Mouse (Mus musculus): ENCODE data around the gene Cntnap5a. TPM values are rescaled to one million over a fixed set of nuclear protein-coding genes. Genes with fewer than 3 reads are reported as not detected.

Gene Cntnap5a
- polyA plus RNA-seq, 1 experiment from 2014 or later: 0.06 TPM

DNA sequence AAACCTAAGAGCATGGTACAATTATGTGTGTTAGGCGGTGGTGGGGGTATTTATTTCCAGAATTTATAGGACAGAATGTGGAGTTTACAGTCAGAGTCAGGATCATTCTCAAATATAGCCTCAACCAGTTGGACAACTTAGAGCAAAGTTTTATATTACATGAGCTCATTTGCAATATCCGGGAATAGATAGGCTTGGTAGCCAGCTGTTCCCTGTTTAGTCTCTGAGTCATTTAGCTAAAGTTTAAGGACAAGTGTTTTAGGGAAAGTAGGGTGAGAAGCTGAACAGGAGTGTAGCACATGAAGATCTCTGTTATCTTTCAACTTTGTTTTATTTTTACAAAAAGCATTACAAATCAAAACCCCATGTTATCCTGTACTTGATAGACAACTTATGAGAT lies 559.3 kb downstream of the Cntnap5a start:
- Histone ChIP-seq H3K36me3 (no peaks in the 10 kb centered on the region), H3K4me3 (no peak overlapping the region), H3K27ac (no peak overlapping the region), H3K9me3 (no peaks in the 10 kb centered on the region), H3K27me3 (no peaks in the 10 kb centered on the region), H3K4me2 (no peak overlapping the region), H3K4me1 (no peaks in the 10 kb centered on the region), H3K9ac (no peak overlapping the region)
- 58% methylated on average over 2 of the region's 2 CpGs for WGBS
- ATAC-seq (ENCODE audit: insufficient number of reproducible peaks, insufficient read depth, low FRiP score, low TSS enrichment, low read depth): no peak

DNA sequence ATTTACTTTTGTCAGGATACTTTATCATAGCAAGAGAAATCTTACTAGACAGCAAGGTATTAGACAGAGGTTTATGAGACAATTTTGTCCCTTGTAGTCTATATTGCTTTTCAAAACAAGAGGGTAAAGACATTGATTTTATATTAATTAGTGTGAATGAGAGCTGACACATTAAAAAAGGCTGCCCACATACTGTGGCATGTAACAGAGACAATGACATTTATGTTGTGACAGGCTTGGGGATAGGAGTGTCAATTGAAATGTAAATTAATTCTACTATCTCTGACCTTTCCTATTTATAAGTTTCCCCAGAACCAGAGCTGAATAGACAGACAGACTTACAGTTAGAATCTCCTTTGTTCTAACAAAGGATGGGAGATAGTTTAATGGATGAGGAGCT lies 596.6 kb downstream of the Cntnap5a start:
- H3K4me3 ChIP-seq: no peak overlapping the region
- no peaks in the 10 kb centered on the region for H3K36me3 ChIP-seq
- no peak overlapping the region for H3K9ac ChIP-seq
- no peaks in the 10 kb centered on the region for H3K4me1 ChIP-seq
- H3K27me3 ChIP-seq: no peaks in the 10 kb centered on the region
- H3K4me2 ChIP-seq: no peak overlapping the region
- ATAC-seq (ENCODE audit: insufficient number of reproducible peaks, insufficient read depth, low FRiP score, low TSS enrichment, low read depth): no peak
- H3K9me3 ChIP-seq: no peaks in the 10 kb centered on the region
- no peak overlapping the region for H3K27ac ChIP-seq

DNA sequence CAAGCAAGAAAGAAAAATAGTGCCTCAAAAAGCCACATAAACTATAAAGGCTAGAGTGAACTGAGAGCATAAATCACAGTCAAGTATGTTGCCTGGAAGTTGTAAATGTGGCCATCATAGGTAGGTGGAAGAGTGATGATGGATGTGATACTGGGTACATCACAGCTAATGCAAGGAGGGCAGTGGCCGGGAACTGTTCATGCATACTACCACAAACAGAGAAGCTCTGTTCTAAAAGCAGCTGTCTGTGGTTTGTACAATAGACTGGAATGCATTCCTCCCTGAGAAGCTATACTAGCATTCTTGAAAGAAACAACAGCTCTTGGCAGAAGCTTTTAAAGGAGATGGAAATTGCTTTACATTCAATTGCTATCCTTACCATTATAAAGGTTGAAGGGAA lies 599.4 kb downstream of the Cntnap5a start:
- Histone ChIP-seq H3K4me2 (no peak overlapping the region), H3K27me3 (no peaks in the 10 kb centered on the region), H3K4me1 (no peaks in the 10 kb centered on the region), H3K36me3 (no peaks in the 10 kb centered on the region), H3K9ac (no peak overlapping the region), H3K4me3 (no peak overlapping the region), H3K27ac (no peak overlapping the region), H3K9me3 (no peaks in the 10 kb centered on the region)
- WGBS: 61% methylated on average over 1 of the region's 1 CpGs
- no peak for ATAC-seq (ENCODE audit: insufficient number of reproducible peaks, insufficient read depth, low FRiP score, low TSS enrichment, low read depth)

DNA sequence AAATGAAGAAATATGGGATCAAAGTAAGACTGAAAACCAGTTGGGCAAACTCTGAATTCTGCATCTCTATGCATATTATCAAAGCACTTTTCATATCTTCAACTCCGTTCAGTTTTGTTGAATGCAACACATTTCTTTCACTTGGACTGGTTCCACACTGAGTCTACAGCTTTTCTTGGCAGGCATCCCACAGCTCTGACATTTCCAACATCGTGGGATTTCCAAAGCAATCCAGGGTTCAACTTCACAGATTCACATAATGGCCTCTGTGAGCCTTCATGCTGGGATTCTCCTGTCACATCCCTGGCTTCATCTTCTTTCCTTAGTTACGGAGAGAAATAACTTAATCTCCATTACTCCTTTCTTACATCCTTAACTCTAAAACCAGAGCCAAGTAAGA lies 622.0 kb downstream of the Cntnap5a start:
- no peaks in the 10 kb centered on the region for H3K36me3 ChIP-seq
- H3K9me3 ChIP-seq: no peaks in the 10 kb centered on the region
- 65% methylated on average over 3 of the region's 3 CpGs for WGBS
- H3K4me3 ChIP-seq: no peak overlapping the region
- no peak for ATAC-seq (ENCODE audit: insufficient number of reproducible peaks, insufficient read depth, low FRiP score, low TSS enrichment, low read depth)
- H3K27ac ChIP-seq: no peak overlapping the region
- H3K4me2 ChIP-seq: no peak overlapping the region
- H3K27me3 ChIP-seq: no peaks in the 10 kb centered on the region
- no peak overlapping the region for H3K9ac ChIP-seq
- H3K4me1 ChIP-seq: no peaks in the 10 kb centered on the region

DNA sequence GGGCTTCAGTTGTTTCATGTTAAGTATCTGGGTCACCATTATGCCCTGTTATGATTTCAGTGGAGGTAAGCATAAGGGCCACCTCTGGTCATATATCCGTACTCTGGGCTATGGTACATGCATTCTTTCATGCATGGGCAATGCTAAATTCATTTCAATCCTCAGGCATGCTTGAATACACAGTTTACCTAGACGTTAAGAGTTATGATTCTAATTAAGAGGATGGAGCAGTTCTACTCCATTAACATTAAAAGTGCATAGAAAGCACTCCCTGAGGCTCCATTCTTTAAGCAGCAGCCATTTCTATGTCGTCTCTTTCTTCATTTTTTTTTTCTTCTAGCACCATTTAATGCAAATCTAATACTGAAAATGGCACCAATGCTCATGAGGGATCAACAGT lies 627.0 kb downstream of the Cntnap5a start:
- ATAC-seq (ENCODE audit: insufficient number of reproducible peaks, insufficient read depth, low FRiP score, low TSS enrichment, low read depth): no peak
- WGBS: 64% methylated on average over 3 of the region's 3 CpGs
- H3K4me2 ChIP-seq: no peak overlapping the region
- no peak overlapping the region for H3K9ac ChIP-seq
- H3K27ac ChIP-seq: no peak overlapping the region
- no peaks in the 10 kb centered on the region for H3K9me3 ChIP-seq
- no peaks in the 10 kb centered on the region for H3K4me1 ChIP-seq
- no peaks in the 10 kb centered on the region for H3K27me3 ChIP-seq
- H3K36me3 ChIP-seq: no peaks in the 10 kb centered on the region
- H3K4me3 ChIP-seq: no peak overlapping the region

DNA sequence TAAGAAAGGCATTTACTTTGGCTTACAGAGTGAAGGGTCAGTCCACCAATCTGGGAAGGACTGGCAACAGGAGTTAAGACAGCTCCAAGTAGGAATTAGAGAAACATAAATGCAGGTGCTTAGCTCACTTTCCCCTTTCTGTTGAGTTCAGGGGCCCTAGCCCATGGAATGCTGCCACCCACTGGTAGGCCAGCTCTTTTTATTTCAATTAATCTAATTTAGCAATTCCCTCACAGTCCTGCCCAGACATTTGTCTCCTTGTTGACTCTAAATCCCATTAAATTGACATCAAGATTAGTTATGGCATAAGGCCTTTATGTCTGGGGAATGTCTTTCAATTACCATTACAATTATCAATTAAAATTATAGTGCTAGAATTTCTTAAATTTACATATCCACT lies 628.7 kb downstream of the Cntnap5a start:
- H3K9me3 ChIP-seq: no peaks in the 10 kb centered on the region
- H3K4me1 ChIP-seq: no peaks in the 10 kb centered on the region
- H3K4me3 ChIP-seq: no peak overlapping the region
- H3K27me3 ChIP-seq: no peaks in the 10 kb centered on the region
- H3K9ac ChIP-seq: no peak overlapping the region
- H3K36me3 ChIP-seq: no peaks in the 10 kb centered on the region
- ATAC-seq (ENCODE audit: insufficient number of reproducible peaks, insufficient read depth, low FRiP score, low TSS enrichment, low read depth): no peak
- H3K4me2 ChIP-seq: no peak overlapping the region
- H3K27ac ChIP-seq: no peak overlapping the region

DNA sequence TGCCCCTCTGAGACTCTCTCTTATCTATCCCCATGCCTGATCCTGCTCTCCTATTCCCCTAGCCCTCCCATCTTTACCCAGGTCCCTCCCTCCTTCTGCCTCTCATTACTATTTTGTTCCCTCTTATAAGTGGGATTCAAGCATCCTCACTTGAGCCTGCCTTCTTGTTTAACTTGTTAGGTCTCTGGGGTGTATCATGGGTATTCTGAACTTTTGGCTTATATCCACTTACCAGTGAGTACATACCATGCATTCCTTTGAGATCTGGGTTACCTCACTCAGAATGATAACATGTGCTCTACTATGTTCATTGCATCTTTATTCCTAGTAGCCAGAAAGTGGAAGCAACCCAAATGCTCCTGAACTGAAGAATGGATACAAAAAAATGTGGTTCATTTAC lies 639.9 kb downstream of the Cntnap5a start:
- Histone ChIP-seq H3K27ac (no peak overlapping the region), H3K9ac (no peak overlapping the region), H3K4me2 (no peak overlapping the region), H3K27me3 (no peaks in the 10 kb centered on the region), H3K36me3 (no peaks in the 10 kb centered on the region), H3K9me3 (no peaks in the 10 kb centered on the region), H3K4me1 (no peaks in the 10 kb centered on the region), H3K4me3 (no peak overlapping the region)
- no peak for ATAC-seq (ENCODE audit: insufficient number of reproducible peaks, insufficient read depth, low FRiP score, low TSS enrichment, low read depth)

DNA sequence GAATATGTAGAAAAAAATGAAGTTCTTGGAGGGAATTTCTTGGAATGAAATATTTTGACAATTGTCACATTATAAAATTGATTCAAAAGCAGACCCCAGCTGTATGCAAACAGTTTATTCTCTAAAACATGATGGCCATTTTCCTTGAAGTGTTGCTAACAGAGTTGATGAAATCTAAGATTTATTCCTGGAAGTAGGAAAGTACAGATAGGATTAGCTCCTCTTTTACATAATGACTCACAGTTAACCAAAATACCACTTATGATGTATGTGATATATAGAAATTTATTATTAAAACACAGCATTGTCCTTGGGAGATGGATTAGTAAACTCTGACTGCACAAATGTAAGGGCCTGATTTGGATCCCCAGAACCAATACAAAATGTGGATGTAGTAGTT lies 669.1 kb downstream of the Cntnap5a start:
- H3K36me3 ChIP-seq: no peaks in the 10 kb centered on the region
- H3K27ac ChIP-seq: no peak overlapping the region
- no peaks in the 10 kb centered on the region for H3K27me3 ChIP-seq
- no peak overlapping the region for H3K9ac ChIP-seq
- no peaks in the 10 kb centered on the region for H3K4me1 ChIP-seq
- H3K4me2 ChIP-seq: no peak overlapping the region
- ATAC-seq (ENCODE audit: insufficient number of reproducible peaks, insufficient read depth, low FRiP score, low TSS enrichment, low read depth): no peak
- no peaks in the 10 kb centered on the region for H3K9me3 ChIP-seq
- H3K4me3 ChIP-seq: no peak overlapping the region

DNA sequence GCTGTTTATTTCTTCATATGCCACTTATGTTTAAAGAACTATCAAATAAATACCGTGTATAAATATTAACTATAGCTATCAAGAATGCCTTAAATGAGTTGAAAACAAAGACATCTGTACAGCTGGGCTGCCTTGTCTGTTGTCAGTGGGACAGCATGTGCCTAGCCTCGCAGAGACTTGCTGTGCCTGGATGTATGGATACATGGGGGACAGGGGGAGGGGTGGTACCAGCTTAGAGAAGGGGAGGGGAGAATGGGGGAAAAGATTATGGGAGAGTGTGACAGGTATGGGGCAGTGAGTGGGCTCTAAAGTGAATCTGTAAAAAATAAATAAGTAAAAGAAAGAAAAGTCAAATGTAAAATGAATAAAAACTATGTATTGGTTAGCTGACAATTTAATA lies 681.0 kb downstream of the Cntnap5a start:
- no peak for ATAC-seq (ENCODE audit: insufficient number of reproducible peaks, insufficient read depth, low FRiP score, low TSS enrichment, low read depth)
- 39% methylated on average over 2 of the region's 2 CpGs for WGBS
- Histone ChIP-seq H3K4me1 (no peaks in the 10 kb centered on the region), H3K9me3 (no peaks in the 10 kb centered on the region), H3K4me2 (no peak overlapping the region), H3K27ac (no peak overlapping the region), H3K9ac (no peak overlapping the region), H3K27me3 (no peaks in the 10 kb centered on the region), H3K36me3 (no peaks in the 10 kb centered on the region), H3K4me3 (no peak overlapping the region)

DNA sequence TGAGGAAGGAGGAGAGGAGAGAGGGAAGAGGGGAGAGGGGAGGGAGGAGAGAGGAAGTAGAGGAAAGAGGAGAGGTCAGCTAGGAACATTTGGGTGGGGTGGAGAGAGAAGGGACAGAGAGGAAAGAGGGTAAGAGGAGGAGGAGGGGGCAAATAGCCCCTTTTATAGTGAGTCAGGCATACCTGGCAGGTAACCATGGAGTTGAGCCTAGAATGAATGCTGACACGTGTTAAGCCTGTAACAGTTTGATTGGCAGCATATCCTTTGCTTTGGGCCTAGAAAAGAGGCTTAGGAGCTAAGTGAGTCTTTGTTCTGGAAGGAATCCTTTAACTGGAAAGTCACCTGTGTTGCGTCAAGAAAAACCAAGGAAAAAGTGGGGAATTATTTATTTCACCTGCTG lies 681.6 kb downstream of the Cntnap5a start:
- 14% methylated on average over 2 of the region's 2 CpGs for WGBS
- H3K4me2 ChIP-seq: no peak overlapping the region
- no peak overlapping the region for H3K4me3 ChIP-seq
- no peak overlapping the region for H3K27ac ChIP-seq
- no peaks in the 10 kb centered on the region for H3K36me3 ChIP-seq
- H3K27me3 ChIP-seq: no peaks in the 10 kb centered on the region
- H3K9ac ChIP-seq: no peak overlapping the region
- no peaks in the 10 kb centered on the region for H3K4me1 ChIP-seq
- ATAC-seq (ENCODE audit: insufficient number of reproducible peaks, insufficient read depth, low FRiP score, low TSS enrichment, low read depth): no peak
- H3K9me3 ChIP-seq: no peaks in the 10 kb centered on the region

DNA sequence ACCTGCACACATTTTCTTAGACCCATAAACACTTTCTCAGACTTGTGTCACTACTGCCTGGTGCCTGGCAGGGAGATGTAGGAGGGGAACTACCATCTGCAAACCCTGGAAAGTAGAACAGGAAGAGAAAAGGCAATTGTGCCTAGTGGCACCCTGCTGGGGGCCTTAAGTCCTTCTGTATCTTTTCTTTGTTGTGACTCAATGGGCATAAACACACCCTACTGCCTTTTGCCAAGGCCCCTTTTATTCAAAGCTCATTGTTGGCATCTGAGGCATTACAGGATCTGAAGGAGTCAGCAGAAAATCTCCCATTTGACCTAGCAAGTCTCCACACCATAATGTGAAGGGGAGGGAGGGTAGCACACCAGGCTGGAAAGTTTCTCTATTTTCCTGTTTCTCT lies 682.2 kb downstream of the Cntnap5a start:
- Histone ChIP-seq H3K4me2 (no peak overlapping the region), H3K9ac (no peak overlapping the region), H3K4me1 (no peaks in the 10 kb centered on the region), H3K27me3 (no peaks in the 10 kb centered on the region), H3K9me3 (no peaks in the 10 kb centered on the region), H3K27ac (no peak overlapping the region), H3K4me3 (no peak overlapping the region), H3K36me3 (no peaks in the 10 kb centered on the region)
- ATAC-seq (ENCODE audit: insufficient number of reproducible peaks, insufficient read depth, low FRiP score, low TSS enrichment, low read depth): no peak

DNA sequence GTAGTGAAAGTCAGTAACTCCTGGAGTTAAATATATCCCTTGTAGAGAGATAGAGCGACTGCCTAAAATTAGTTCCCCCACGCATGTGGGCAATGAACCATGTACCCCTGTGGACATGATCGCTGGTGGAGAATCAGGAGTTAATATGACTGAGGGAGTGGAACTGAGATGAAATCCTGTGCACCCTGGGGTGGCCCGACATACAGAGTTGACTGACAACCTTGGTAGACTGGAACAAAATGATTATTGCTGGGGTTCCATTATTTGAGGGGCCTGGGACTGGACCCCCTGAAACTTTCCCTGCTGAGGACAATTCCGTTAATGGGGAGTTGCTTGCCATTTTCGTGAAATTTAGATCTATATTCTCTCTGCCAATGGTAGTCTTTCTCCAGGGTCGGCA lies 683.0 kb downstream of the Cntnap5a start:
- no peak overlapping the region for H3K4me2 ChIP-seq
- H3K36me3 ChIP-seq: no peaks in the 10 kb centered on the region
- H3K4me3 ChIP-seq: no peak overlapping the region
- H3K27ac ChIP-seq: no peak overlapping the region
- H3K4me1 ChIP-seq: no peaks in the 10 kb centered on the region
- no peak overlapping the region for H3K9ac ChIP-seq
- H3K27me3 ChIP-seq: no peaks in the 10 kb centered on the region
- H3K9me3 ChIP-seq: no peaks in the 10 kb centered on the region
- ATAC-seq (ENCODE audit: insufficient number of reproducible peaks, insufficient read depth, low FRiP score, low TSS enrichment, low read depth): no peak
- WGBS: 44% methylated on average over 7 of the region's 7 CpGs

DNA sequence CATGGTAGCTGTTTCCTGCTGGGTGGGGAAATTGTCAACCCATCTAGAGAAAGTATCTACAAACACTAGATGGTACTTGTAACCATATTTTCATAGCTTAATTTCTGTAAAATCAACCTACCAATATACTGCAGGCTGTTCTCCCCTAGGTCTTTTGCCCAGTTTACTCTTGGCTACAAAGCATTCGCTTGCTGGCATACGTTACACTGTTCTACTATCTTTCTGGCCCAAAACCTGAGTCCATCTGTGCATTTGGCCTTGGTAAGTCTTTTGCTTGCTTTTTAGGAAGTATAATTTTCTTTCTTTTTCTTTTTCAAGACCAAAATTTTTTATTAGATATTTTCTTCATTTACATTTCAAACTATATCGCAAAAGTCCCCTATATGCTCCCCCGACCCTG lies 686.3 kb downstream of the Cntnap5a start:
- Histone ChIP-seq H3K4me2 (no peak overlapping the region), H3K9ac (no peak overlapping the region), H3K27ac (no peak overlapping the region), H3K27me3 (no peaks in the 10 kb centered on the region), H3K4me3 (no peak overlapping the region), H3K9me3 (no peaks in the 10 kb centered on the region), H3K36me3 (no peaks in the 10 kb centered on the region), H3K4me1 (no peaks in the 10 kb centered on the region)
- 95% methylated on average over 4 of the region's 4 CpGs for WGBS
- ATAC-seq (ENCODE audit: insufficient number of reproducible peaks, insufficient read depth, low FRiP score, low TSS enrichment, low read depth): no peak
